In the genomic region with DNA sequence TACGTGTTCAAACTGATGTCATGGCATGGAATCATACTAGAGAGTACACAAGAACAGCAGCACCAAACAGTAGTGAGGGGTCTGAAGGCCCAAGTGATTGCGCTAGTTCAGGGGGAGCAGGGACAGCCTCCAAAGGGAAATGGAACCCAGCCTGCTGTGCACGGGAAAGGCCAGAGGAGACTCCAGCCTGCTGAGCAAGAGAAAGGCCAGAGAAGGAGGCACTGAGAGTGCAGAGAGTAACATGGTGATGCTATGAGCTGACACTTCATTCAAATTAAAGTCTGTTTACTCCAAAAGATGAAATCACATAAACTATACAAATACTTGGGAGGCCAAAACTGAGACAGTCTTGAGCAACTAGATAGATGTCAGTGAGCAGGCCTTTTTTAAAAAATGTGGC, we compare ENCODE assay signal across 13 mouse cellular contexts.
"Had no signal": no experiment of that assay in that cellular context is flagged by ENCODE, and none has a peak within 500 bp of the region (broad histone marks: within the 10 kb centered on the region; RNA-seq: fewer than 3 reads in every experiment).

No protein-coding gene starts in this region.

- H3K27ac ChIP-seq: limb, embryonic 15.5 days; liver, embryonic 12.5 days; midbrain, embryonic 12.5 days; neural tube, embryonic 13.5 days had no signal

- H3K4me3 ChIP-seq: limb, embryonic 15.5 days; liver, embryonic 12.5 days; midbrain, embryonic 12.5 days; neural tube, embryonic 13.5 days had no signal

- DNase-seq: kidney, adult 8-10 months; kidney, postnatal 36 days; layer of hippocampus, adult 9-11 months; layer of hippocampus, postnatal 36 days; right cerebral cortex, postnatal 14 days; thymus, adult 2 months; thymus, postnatal 25 days had no signal

- H3K9me3 ChIP-seq: limb, embryonic 15.5 days; liver, embryonic 12.5 days; midbrain, embryonic 12.5 days; neural tube, embryonic 13.5 days had no signal

- ATAC-seq: inflammation-experienced regulatory T-cells, adult 6 months; liver, embryonic 12.5 days; midbrain, embryonic 16.5 days had no signal

- H3K4me1 ChIP-seq: liver, embryonic 12.5 days; midbrain, embryonic 12.5 days; neural tube, embryonic 13.5 days had no signal

- H3K27me3 ChIP-seq: limb, embryonic 15.5 days; liver, embryonic 12.5 days; midbrain, embryonic 12.5 days; neural tube, embryonic 13.5 days had no signal

- H3K4me2 ChIP-seq: limb, embryonic 15.5 days; liver, embryonic 12.5 days; midbrain, embryonic 12.5 days; neural tube, embryonic 13.5 days had no signal

- H3K9ac ChIP-seq: limb, embryonic 15.5 days; liver, embryonic 12.5 days; midbrain, embryonic 12.5 days; neural tube, embryonic 13.5 days had no signal
